Mouse (Mus musculus) left cerebral cortex, adult 11 months (tissue): ENCODE measurements around the gene Aqp3.

ENCODE experiments used
- DNase-seq: peaks from one replicate; pipeline ENCODE4 v3.0.0; 2022; ENCODE audit warnings: low spot score

Gene Aqp3

GRCm38 (mm10) chr4:41063894-41064673 is 33.9 kb downstream of the Aqp3 start:
- DNase-seq = no peak

- DNase-seq = no peak
Measured at GRCm38 (mm10) chr4:41063351-41063750, 34.6 kb downstream of the Aqp3 start.

GRCm38 (mm10) chr4:41057361-41057760 is 40.6 kb downstream of the Aqp3 start:
- no peak for DNase-seq

- DNase-seq = no peak
Measured at GRCm38 (mm10) chr4:41056742-41057332, 41.1 kb downstream of the Aqp3 start.

GRCm38 (mm10) chr4:41056253-41056652 is 41.7 kb downstream of the Aqp3 start:
- DNase-seq = no peak

GRCm38 (mm10) chr4:41055111-41055510 is 42.9 kb downstream of the Aqp3 start:
- no peak for DNase-seq

GRCm38 (mm10) chr4:41051781-41052180 is 46.2 kb downstream of the Aqp3 start:
- no peak for DNase-seq

GRCm38 (mm10) chr4:41050726-41051675 is 47.0 kb downstream of the Aqp3 start:
- DNase-seq = peak; percentile 57

- DNase-seq = no peak
Measured at GRCm38 (mm10) chr4:41048926-41049325, 49.1 kb downstream of the Aqp3 start.

- DNase-seq = no peak
Measured at GRCm38 (mm10) chr4:41047524-41048271, 50.3 kb downstream of the Aqp3 start, which contains the start of gene Aqp7. Gene Aqp7, minus strand, starts transcription at chr4:41048139.

GRCm38 (mm10) chr4:41046254-41046795 is 51.7 kb downstream of the Aqp3 start:
- no peak for DNase-seq

GRCm38 (mm10) chr4:41045288-41045687 is 52.7 kb downstream of the Aqp3 start:
- no peak for DNase-seq

GRCm38 (mm10) chr4:41043961-41044360 is 54.0 kb downstream of the Aqp3 start:
- no peak for DNase-seq

GRCm38 (mm10) chr4:41042880-41043279 is 55.1 kb downstream of the Aqp3 start:
- DNase-seq = no peak
